Comparison of ENCODE assay signal across 8 mouse cellular contexts in genomic region chr6:117918043-117918442, GRCm38 (mm10). TPM values are rescaled to one million over a fixed set of nuclear protein-coding genes. Genes with fewer than 3 reads are reported as not detected.
A peak's percentile ranks its signal among the peaks of the same experiment; 100 is the strongest.
DNase-seq lines count a peak whose midpoint lies in the region; ATAC-seq lines count a peak whose summit lies in the region.

No protein-coding gene starts in this region.

- WGBS in lung, embryonic 16.5 days, result 11% methylated on average over 5 of the region's 5 CpGs
- 23% methylated on average over 5 of the region's 5 CpGs for whole genome bisulfite sequencing in embryonic facial prominence, embryonic 13.5 days
- WGBS in intestine, embryonic 14.5 days, result 14% methylated on average over 5 of the region's 5 CpGs
- WGBS in neural tube, embryonic 14.5 days, result 25% methylated on average over 5 of the region's 5 CpGs

- intact Hi-C loops in gastrocnemius, postnatal 36 days (cut with DNase I), result loop anchor here (5.0 kb wide), 2 partner anchors 41 to 76 kb away; partner anchors contain the start of gene Zfp637

- peak overlapping the region; percentile 93 for H3K4me2 ChIP-seq in lung, embryonic 16.5 days (ENCODE audit: low read depth, low read length)
- H3K4me2 ChIP-seq in embryonic facial prominence, embryonic 13.5 days, result peak overlapping the region; percentile 84
- peak overlapping the region; percentile 85 for H3K4me2 ChIP-seq in intestine, embryonic 14.5 days (ENCODE audit: low read length)
- peak overlapping the region; percentile 69 for H3K4me2 ChIP-seq in neural tube, embryonic 14.5 days (ENCODE audit: low read depth, low read length)

- H3K27ac ChIP-seq in lung, embryonic 16.5 days (ENCODE audit: low read length), result peak overlapping the region; percentile 98
- peak overlapping the region; percentile 95 for H3K27ac ChIP-seq in embryonic facial prominence, embryonic 13.5 days
- peak overlapping the region; percentile 88 for H3K27ac ChIP-seq in intestine, embryonic 14.5 days (ENCODE audit: low read depth)
- no peak overlapping the region; the same call in 1 of the 2 replicates for H3K27ac ChIP-seq in neural tube, embryonic 14.5 days (ENCODE audit: low read depth, low read length)

- H3K4me1 ChIP-seq in lung, embryonic 16.5 days (replicated peaks; ENCODE audit: control insufficient read depth, insufficient read depth, low read length), result peaks cover 41% of the 10 kb centered on the region
- peaks cover 32% of the 10 kb centered on the region for H3K4me1 ChIP-seq in embryonic facial prominence, embryonic 13.5 days
- peaks cover 29% of the 10 kb centered on the region for H3K4me1 ChIP-seq in intestine, embryonic 14.5 days (replicated peaks; ENCODE audit: control insufficient read depth, insufficient read depth, low read length)
- peaks cover 16% of the 10 kb centered on the region for H3K4me1 ChIP-seq in neural tube, embryonic 14.5 days (ENCODE audit: control insufficient read depth, insufficient read depth, low read length)

- DNase-seq in lung, postnatal 14 days, result no peak
- peak; percentile 74 for DNase-seq in intestine, embryonic 14.5 days (ENCODE audit: low spot score)
- no peak for DNase-seq in urinary bladder, adult 18-20 months (ENCODE audit: low spot score in 2 of 2)
- no peak for DNase-seq in adrenal gland, postnatal 10 days
- DNase-seq in gastrocnemius, postnatal 36 days, result no peak

- no peaks in the 10 kb centered on the region for H3K9me3 ChIP-seq in lung, embryonic 16.5 days (ENCODE audit: control insufficient read depth, low read length)
- no peaks in the 10 kb centered on the region for H3K9me3 ChIP-seq in embryonic facial prominence, embryonic 13.5 days
- H3K9me3 ChIP-seq in intestine, embryonic 14.5 days (ENCODE audit: control insufficient read depth, low read length), result no peaks in the 10 kb centered on the region
- no peaks in the 10 kb centered on the region for H3K9me3 ChIP-seq in neural tube, embryonic 14.5 days (ENCODE audit: control insufficient read depth, low read length)

- H3K9ac ChIP-seq in lung, embryonic 16.5 days (ENCODE audit: low read length), result peak overlapping the region; percentile 88
- H3K9ac ChIP-seq in embryonic facial prominence, embryonic 13.5 days, result peak overlapping the region; percentile 85
- peak overlapping the region; percentile 67 for H3K9ac ChIP-seq in intestine, embryonic 14.5 days (ENCODE audit: low read length)
- peak overlapping the region; percentile 56; the same call in 1 of the 2 replicates for H3K9ac ChIP-seq in neural tube, embryonic 14.5 days (replicated peaks; ENCODE audit: low read depth, low read length)

- H3K27me3 ChIP-seq in lung, embryonic 16.5 days (ENCODE audit: control insufficient read depth, insufficient read depth, low read depth, low read length), result no peaks in the 10 kb centered on the region
- no peaks in the 10 kb centered on the region for H3K27me3 ChIP-seq in embryonic facial prominence, embryonic 13.5 days
- no peaks in the 10 kb centered on the region for H3K27me3 ChIP-seq in intestine, embryonic 14.5 days (replicated peaks; ENCODE audit: control insufficient read depth, insufficient read depth, low read length)
- no peaks in the 10 kb centered on the region for H3K27me3 ChIP-seq in neural tube, embryonic 14.5 days (ENCODE audit: control insufficient read depth, insufficient read depth, low read length)

- ATAC-seq in lung, embryonic 16.5 days (ENCODE audit: low read depth), result no peak
- ATAC-seq in embryonic facial prominence, embryonic 13.5 days (ENCODE audit: insufficient number of reproducible peaks, insufficient read depth, low FRiP score, low TSS enrichment, low read depth), result no peak
- no peak for ATAC-seq in intestine, embryonic 14.5 days (replicated peaks; ENCODE audit: low FRiP score, low TSS enrichment, low read depth)
- no peak for ATAC-seq in neural tube, embryonic 14.5 days (ENCODE audit: low read depth)

- H3K36me3 ChIP-seq in lung, embryonic 16.5 days (ENCODE audit: control insufficient read depth, insufficient read depth, low read length), result peaks cover 8% of the 10 kb centered on the region; the same call in 1 of the 2 replicates
- peaks cover 13% of the 10 kb centered on the region for H3K36me3 ChIP-seq in embryonic facial prominence, embryonic 13.5 days
- peaks cover 43% of the 10 kb centered on the region for H3K36me3 ChIP-seq in intestine, embryonic 14.5 days (ENCODE audit: control insufficient read depth, insufficient read depth, low read length)
- no peaks in the 10 kb centered on the region for H3K36me3 ChIP-seq in neural tube, embryonic 14.5 days (ENCODE audit: control insufficient read depth, insufficient read depth, low read length)

- peak overlapping the region; percentile 78 for H3K4me3 ChIP-seq in lung, embryonic 16.5 days (ENCODE audit: low read length)
- peak overlapping the region; percentile 73 for H3K4me3 ChIP-seq in embryonic facial prominence, embryonic 13.5 days
- H3K4me3 ChIP-seq in intestine, embryonic 14.5 days (ENCODE audit: low read depth, low read length), result peak overlapping the region; percentile 74
- H3K4me3 ChIP-seq in neural tube, embryonic 14.5 days (ENCODE audit: low read depth, low read length), result peak overlapping the region; percentile 54

RNA-seq across cellular contexts. Expression of gene Hnrnpf, which starts 17.9 kb away (rescaled TPM):
- polyA plus RNA-seq in lung, embryonic 16.5 days (2015; fragmentation: Nextera tagmentation; extraction: Ambion mirVana), result 702 and 720 TPM in 2 replicates
- 612 and 649 TPM in 2 replicates for polyA plus RNA-seq in embryonic facial prominence, embryonic 13.5 days (2015; fragmentation: Nextera tagmentation; extraction: Ambion mirVana)
- polyA plus RNA-seq in intestine, embryonic 14.5 days (2014; fragmentation: Nextera tagmentation; extraction: Ambion mirVana), result 798 and 814 TPM in 2 replicates
- polyA plus RNA-seq in neural tube, embryonic 14.5 days (2014; fragmentation: Nextera tagmentation; extraction: Ambion mirVana), result 187 and 245 TPM in 2 replicates
- total RNA-seq in adrenal gland, postnatal 10 days (2021), result 100 to 1,000 TPM; 424 to 432 TPM
- 10 to 100 TPM; 83.2 to 98.9 TPM for total RNA-seq in gastrocnemius, postnatal 36 days (2021)

RNA-seq across cellular contexts. Expression of gene Fxyd4, which starts 19.4 kb away (rescaled TPM):
- polyA plus RNA-seq in lung, embryonic 16.5 days (2015; fragmentation: Nextera tagmentation; extraction: Ambion mirVana), result 6.1 and 6.6 TPM in 2 replicates
- polyA plus RNA-seq in embryonic facial prominence, embryonic 13.5 days (2015; fragmentation: Nextera tagmentation; extraction: Ambion mirVana), result 2.4 and 5.4 TPM in 2 replicates
- 1.7 and 3.2 TPM in 2 replicates for polyA plus RNA-seq in intestine, embryonic 14.5 days (2014; fragmentation: Nextera tagmentation; extraction: Ambion mirVana)
- 1.8 and 4.0 TPM in 2 replicates for polyA plus RNA-seq in neural tube, embryonic 14.5 days (2014; fragmentation: Nextera tagmentation; extraction: Ambion mirVana)
- total RNA-seq in adrenal gland, postnatal 10 days (2021), result not detected
- not detected for total RNA-seq in gastrocnemius, postnatal 36 days (2021)

RNA-seq across cellular contexts. Expression of gene Zfp239, which starts 56.1 kb away (rescaled TPM):
- polyA plus RNA-seq in lung, embryonic 16.5 days (2015; fragmentation: Nextera tagmentation; extraction: Ambion mirVana), result 5.9 and 7.5 TPM in 2 replicates
- polyA plus RNA-seq in embryonic facial prominence, embryonic 13.5 days (2015; fragmentation: Nextera tagmentation; extraction: Ambion mirVana), result 15.5 and 17.1 TPM in 2 replicates
- 6.8 and 8.4 TPM in 2 replicates for polyA plus RNA-seq in intestine, embryonic 14.5 days (2014; fragmentation: Nextera tagmentation; extraction: Ambion mirVana)
- polyA plus RNA-seq in neural tube, embryonic 14.5 days (2014; fragmentation: Nextera tagmentation; extraction: Ambion mirVana), result 13.3 and 14.9 TPM in 2 replicates
- total RNA-seq in adrenal gland, postnatal 10 days (2021), result 1 to 10 TPM; 1.9 to 2.7 TPM
- under 1 TPM; 0.23 to 0.37 TPM for total RNA-seq in gastrocnemius, postnatal 36 days (2021)
